Mouse (Mus musculus) hindbrain, embryonic 15.5 days (tissue): ENCODE results near the gene 4930452B06Rik. TPM values are rescaled to one million over a fixed set of nuclear protein-coding genes. Genes with fewer than 3 reads are reported as not detected.
A peak's percentile ranks its signal among the peaks of the same experiment; 100 is the strongest.

ENCODE experiments used
- ATAC-seq: fragments of 200-750 bp; cut with Nextera tagmentation; 2 replicates; pipeline ENCODE4 v1.8.0; 2017; ENCODE audit warnings: low read depth, moderate number of reproducible peaks, moderate TSS enrichment; ENCODE audit not compliant: low FRiP score
- H3K27ac ChIP-seq: fragments of 300-500 bp; sonication (generic); replicated peaks from 2 replicates; pipeline ENCODE4 v1.5.1; 2015; ENCODE audit warnings: mild to moderate bottlenecking, inconsistent platforms
- H3K27me3 ChIP-seq: fragments of 300-500 bp; sonication (generic); 2 replicates; pipeline ENCODE4 v1.6.1; 2015; ENCODE audit warnings: control low read depth, inconsistent platforms
- H3K36me3 ChIP-seq: fragments of 300-500 bp; sonication (generic); 2 replicates; pipeline ENCODE4 v1.6.1; 2015; ENCODE audit warnings: control low read depth, inconsistent platforms
- H3K4me1 ChIP-seq: fragments of 300-500 bp; sonication (generic); replicated peaks from 2 replicates; pipeline ENCODE4 v1.6.1; 2015; ENCODE audit warnings: control low read depth, inconsistent platforms
- H3K4me2 ChIP-seq: fragments of 300-500 bp; sonication (generic); 2 replicates; pipeline ENCODE4 v1.6.1; 2015; ENCODE audit warnings: moderate library complexity, mild to moderate bottlenecking, inconsistent platforms
- H3K4me3 ChIP-seq: fragments of 300-500 bp; sonication (generic); 2 replicates; pipeline ENCODE4 v1.5.1; 2015; ENCODE audit warnings: mild to moderate bottlenecking, inconsistent platforms
- H3K9ac ChIP-seq: fragments of 300-500 bp; sonication (generic); 2 replicates; pipeline ENCODE4 v1.6.1; 2015; ENCODE audit warnings: inconsistent platforms
- H3K9me3 ChIP-seq: fragments of 300-500 bp; sonication (generic); 2 replicates; pipeline ENCODE4 v1.6.1; 2016; ENCODE audit warnings: control low read depth, inconsistent platforms
- WGBS: fragments of 180-500 bp; shearing (Covaris S2); methylation state at CpG from one replicate; pipeline ENCODE4 v1.1.7; 2015; 5-methylcytosine and 5-hydroxymethylcytosine counted together
- polyA plus RNA-seq: library from polyadenylated mRNA; unstranded; fragments of >200 nt; fragmentation: Nextera tagmentation; extraction: Ambion mirVana; gene quantifications from 2 replicates; pipeline ENCODE4 v1.2.1, GENCODE M21; 2015

Gene 4930452B06Rik
- polyA plus RNA-seq, 1 experiment from 2014 or later: 7.5 TPM

- ATAC-seq: no peak
- no peaks in the 10 kb centered on the region for H3K27me3 ChIP-seq
- no peaks in the 10 kb centered on the region for H3K9me3 ChIP-seq
- H3K9ac ChIP-seq: no peak overlapping the region
- no peaks in the 10 kb centered on the region for H3K36me3 ChIP-seq
- H3K4me1 ChIP-seq: no peaks in the 10 kb centered on the region
- no peak overlapping the region for H3K27ac ChIP-seq
- 83% methylated on average over 3 of the region's 3 CpGs for WGBS
- H3K4me2 ChIP-seq: no peak overlapping the region
- no peak overlapping the region for H3K4me3 ChIP-seq
Measured at GRCm38 (mm10) chr14:8514071-8514470, 152.0 kb downstream of the 4930452B06Rik start.

GRCm38 (mm10) chr14:8511276-8511675, 154.8 kb downstream of the 4930452B06Rik start:
- no peaks in the 10 kb centered on the region for H3K36me3 ChIP-seq
- no peaks in the 10 kb centered on the region for H3K4me1 ChIP-seq
- no peaks in the 10 kb centered on the region for H3K9me3 ChIP-seq
- 82% methylated on average over 4 of the region's 4 CpGs for WGBS
- no peak for ATAC-seq
- no peaks in the 10 kb centered on the region for H3K27me3 ChIP-seq
- H3K9ac ChIP-seq: no peak overlapping the region
- no peak overlapping the region for H3K27ac ChIP-seq
- H3K4me3 ChIP-seq: no peak overlapping the region
- no peak overlapping the region for H3K4me2 ChIP-seq

GRCm38 (mm10) chr14:8510288-8510959, 155.6 kb downstream of the 4930452B06Rik start:
- Histone ChIP-seq H3K4me2 (no peak overlapping the region), H3K4me3 (no peak overlapping the region), H3K9me3 (no peaks in the 10 kb centered on the region), H3K27ac (no peak overlapping the region), H3K4me1 (no peaks in the 10 kb centered on the region), H3K27me3 (no peaks in the 10 kb centered on the region), H3K36me3 (no peaks in the 10 kb centered on the region), H3K9ac (no peak overlapping the region)
- WGBS: 81% methylated on average over 10 of the region's 10 CpGs
- no peak for ATAC-seq

- no peaks in the 10 kb centered on the region for H3K4me1 ChIP-seq
- no peak overlapping the region for H3K27ac ChIP-seq
- H3K9me3 ChIP-seq: no peaks in the 10 kb centered on the region
- no peak overlapping the region for H3K9ac ChIP-seq
- H3K4me3 ChIP-seq: no peak overlapping the region
- no peak overlapping the region for H3K4me2 ChIP-seq
- no peak for ATAC-seq
- no peaks in the 10 kb centered on the region for H3K27me3 ChIP-seq
- H3K36me3 ChIP-seq: no peaks in the 10 kb centered on the region
Measured at GRCm38 (mm10) chr14:8508669-8509068, 157.4 kb downstream of the 4930452B06Rik start.

GRCm38 (mm10) chr14:8504206-8504605, 161.8 kb downstream of the 4930452B06Rik start:
- 90% methylated on average over 2 of the region's 2 CpGs for WGBS
- no peaks in the 10 kb centered on the region for H3K4me1 ChIP-seq
- H3K36me3 ChIP-seq: no peaks in the 10 kb centered on the region
- H3K4me3 ChIP-seq: no peak overlapping the region
- H3K27me3 ChIP-seq: no peaks in the 10 kb centered on the region
- H3K9me3 ChIP-seq: no peaks in the 10 kb centered on the region
- H3K27ac ChIP-seq: no peak overlapping the region
- no peak for ATAC-seq
- H3K4me2 ChIP-seq: no peak overlapping the region
- no peak overlapping the region for H3K9ac ChIP-seq

- Histone ChIP-seq H3K4me3 (no peak overlapping the region), H3K36me3 (no peaks in the 10 kb centered on the region), H3K27ac (no peak overlapping the region), H3K9ac (no peak overlapping the region), H3K4me2 (no peak overlapping the region), H3K4me1 (no peaks in the 10 kb centered on the region), H3K9me3 (no peaks in the 10 kb centered on the region), H3K27me3 (no peaks in the 10 kb centered on the region)
- ATAC-seq: no peak
- 93% methylated on average over 3 of the region's 3 CpGs for WGBS
Measured at GRCm38 (mm10) chr14:8503345-8503744, 162.7 kb downstream of the 4930452B06Rik start.

GRCm38 (mm10) chr14:8502496-8502895, 163.5 kb downstream of the 4930452B06Rik start:
- ATAC-seq: no peak
- WGBS: 92% methylated on average over 5 of the region's 5 CpGs
- H3K4me2 ChIP-seq: no peak overlapping the region
- H3K9ac ChIP-seq: no peak overlapping the region
- no peaks in the 10 kb centered on the region for H3K9me3 ChIP-seq
- no peaks in the 10 kb centered on the region for H3K27me3 ChIP-seq
- no peaks in the 10 kb centered on the region for H3K36me3 ChIP-seq
- no peak overlapping the region for H3K27ac ChIP-seq
- H3K4me3 ChIP-seq: no peak overlapping the region
- H3K4me1 ChIP-seq: no peaks in the 10 kb centered on the region

GRCm38 (mm10) chr14:8495691-8496090, 170.3 kb downstream of the 4930452B06Rik start:
- Histone ChIP-seq H3K36me3 (no peaks in the 10 kb centered on the region), H3K9ac (no peak overlapping the region), H3K4me3 (no peak overlapping the region), H3K4me2 (no peak overlapping the region), H3K27ac (no peak overlapping the region), H3K27me3 (no peaks in the 10 kb centered on the region), H3K4me1 (no peaks in the 10 kb centered on the region), H3K9me3 (no peaks in the 10 kb centered on the region)
- WGBS: 91% methylated on average over 2 of the region's 2 CpGs
- no peak for ATAC-seq

- H3K4me3 ChIP-seq: no peak overlapping the region
- H3K27ac ChIP-seq: no peak overlapping the region
- no peaks in the 10 kb centered on the region for H3K4me1 ChIP-seq
- WGBS: 47% methylated on average over 4 of the region's 4 CpGs
- H3K27me3 ChIP-seq: no peaks in the 10 kb centered on the region
- no peak overlapping the region for H3K9ac ChIP-seq
- no peaks in the 10 kb centered on the region for H3K36me3 ChIP-seq
- no peaks in the 10 kb centered on the region for H3K9me3 ChIP-seq
- ATAC-seq: no peak
- no peak overlapping the region for H3K4me2 ChIP-seq
Measured at GRCm38 (mm10) chr14:8494952-8495351, 171.1 kb downstream of the 4930452B06Rik start.

- ATAC-seq: no peak
- Histone ChIP-seq H3K27ac (no peak overlapping the region), H3K36me3 (no peaks in the 10 kb centered on the region)
Measured at GRCm38 (mm10) chr14:8494260-8494659, 171.8 kb downstream of the 4930452B06Rik start.

GRCm38 (mm10) chr14:8478098-8478497, 187.9 kb downstream of the 4930452B06Rik start:
- WGBS: 55% methylated on average over 5 of the region's 5 CpGs
- Histone ChIP-seq H3K36me3 (no peaks in the 10 kb centered on the region), H3K9ac (no peak overlapping the region), H3K27me3 (no peaks in the 10 kb centered on the region), H3K27ac (no peak overlapping the region), H3K4me2 (no peak overlapping the region), H3K4me1 (peaks cover 6% of the 10 kb centered on the region), H3K4me3 (no peak overlapping the region), H3K9me3 (no peaks in the 10 kb centered on the region)
- ATAC-seq: no peak

More at GRCm38 (mm10) chr14:8494260-8494659, 171.8 kb downstream of the 4930452B06Rik start:
- Histone ChIP-seq H3K4me3 (no peak overlapping the region), H3K9me3 (no peaks in the 10 kb centered on the region), H3K9ac (no peak overlapping the region), H3K27me3 (no peaks in the 10 kb centered on the region), H3K4me1 (no peaks in the 10 kb centered on the region), H3K4me2 (no peak overlapping the region)
- 72% methylated on average over 1 of the region's 1 CpGs for WGBS

GRCm38 (mm10) chr14:8477348-8477747, 188.7 kb downstream of the 4930452B06Rik start:
- Histone ChIP-seq H3K36me3 (no peaks in the 10 kb centered on the region), H3K4me2 (no peak overlapping the region), H3K9ac (no peak overlapping the region), H3K27me3 (no peaks in the 10 kb centered on the region), H3K4me1 (peaks cover 6% of the 10 kb centered on the region), H3K4me3 (no peak overlapping the region), H3K27ac (no peak overlapping the region), H3K9me3 (no peaks in the 10 kb centered on the region)
- no peak for ATAC-seq
- WGBS: 63% methylated on average over 8 of the region's 8 CpGs

GRCm38 (mm10) chr14:8476606-8477005, 189.4 kb downstream of the 4930452B06Rik start:
- H3K4me1 ChIP-seq: peaks cover 6% of the 10 kb centered on the region
- H3K4me2 ChIP-seq: no peak overlapping the region
- H3K27ac ChIP-seq: no peak overlapping the region
- H3K36me3 ChIP-seq: no peaks in the 10 kb centered on the region
- ATAC-seq: peak; percentile 71; the same call in 1 of the 2 replicates
- H3K9me3 ChIP-seq: no peaks in the 10 kb centered on the region
- 55% methylated on average over 3 of the region's 3 CpGs for WGBS
- H3K27me3 ChIP-seq: no peaks in the 10 kb centered on the region
- no peak overlapping the region for H3K9ac ChIP-seq
- H3K4me3 ChIP-seq: no peak overlapping the region
